ENCODE assay signal across 20 mouse cellular contexts in the genomic region with DNA sequence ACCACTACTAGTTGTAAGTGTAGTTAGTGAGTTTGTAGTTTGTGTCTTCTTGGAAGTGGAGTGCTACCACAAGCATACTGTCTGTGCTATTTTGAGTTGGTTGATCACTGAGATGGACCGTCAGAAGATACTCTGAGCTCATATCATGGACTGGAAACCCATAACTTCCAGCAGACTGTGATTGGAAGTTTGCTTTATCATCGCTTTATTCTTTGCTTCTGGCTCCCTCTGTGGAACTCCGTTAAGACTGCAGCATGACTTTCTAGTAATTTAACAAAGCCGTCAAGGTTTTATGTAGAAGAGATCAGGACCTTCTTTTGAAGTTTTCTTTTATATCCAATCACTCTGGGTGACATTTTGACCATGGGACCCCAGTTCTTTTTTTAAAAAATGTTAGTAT. TPM values are rescaled to one million over a fixed set of nuclear protein-coding genes. Genes with fewer than 3 reads are reported as not detected.
A peak's percentile ranks its signal among the peaks of the same experiment; 100 is the strongest.
DNase-seq lines count a peak whose midpoint lies in the region; ATAC-seq and TF ChIP-seq lines count a peak whose summit lies in the region.
"Had no signal": no experiment of that assay in that cellular context is flagged by ENCODE, and none has a peak within 500 bp of the region (broad histone marks: within the 10 kb centered on the region; RNA-seq: fewer than 3 reads in every experiment).

No protein-coding gene starts in this region.

- no peak overlapping the region for H3K4me2 ChIP-seq in lung, postnatal 0 days (replicated peaks; ENCODE audit: low read depth, low read length)
- H3K4me2 ChIP-seq: hindbrain, embryonic 12.5 days; kidney, embryonic 15.5 days; liver, embryonic 13.5 days; midbrain, embryonic 12.5 days; neural tube, embryonic 13.5 days had no signal

- no peaks in the 10 kb centered on the region for H3K27me3 ChIP-seq in lung, postnatal 0 days (replicated peaks; ENCODE audit: insufficient read depth, low read length)
- H3K27me3 ChIP-seq in Patski, result no peaks in the 10 kb centered on the region
- H3K27me3 ChIP-seq: hindbrain, embryonic 12.5 days; kidney, embryonic 15.5 days; liver, embryonic 13.5 days; midbrain, embryonic 12.5 days; neural tube, embryonic 13.5 days had no signal

- 63% methylated on average over 4 of the region's 4 CpGs for WGBS in lung, postnatal 0 days

- CTCF ChIA-PET in Patski (lab: Charles Lee), result interaction anchor here (0.8 to 1.8 kb wide), 2 partner anchors 10 to 60 kb away, joined by 3 to 6 read pairs; no protein-coding TSS in a partner anchor

- no peaks in the 10 kb centered on the region for H3K4me1 ChIP-seq in lung, postnatal 0 days (ENCODE audit: insufficient read depth, low read depth, low read length)
- H3K4me1 ChIP-seq: embryonic facial prominence, embryonic 10.5 days; hindbrain, embryonic 12.5 days; kidney, embryonic 15.5 days; midbrain, embryonic 12.5 days; neural tube, embryonic 13.5 days had no signal

- H3K36me3 ChIP-seq in lung, postnatal 0 days (ENCODE audit: insufficient read depth, low read length), result no peaks in the 10 kb centered on the region; the same call in 1 of the 2 replicates
- H3K36me3 ChIP-seq: hindbrain, embryonic 12.5 days; kidney, embryonic 15.5 days; midbrain, embryonic 12.5 days; neural tube, embryonic 13.5 days had no signal

- no peaks in the 10 kb centered on the region for H3K9me3 ChIP-seq in lung, postnatal 0 days (ENCODE audit: low read length)
- H3K9me3 ChIP-seq: embryonic facial prominence, embryonic 10.5 days; hindbrain, embryonic 12.5 days; kidney, embryonic 15.5 days; liver, embryonic 13.5 days; midbrain, embryonic 12.5 days; neural tube, embryonic 13.5 days had no signal

- TF ChIP-seq EP300 in lung, postnatal 0 days (IDR thresholded peaks at IDR 0.05), result no peak

- no peak overlapping the region for H3K4me3 ChIP-seq in lung, postnatal 0 days (ENCODE audit: low read depth, low read length)
- H3K4me3 ChIP-seq: embryonic facial prominence, embryonic 10.5 days; hindbrain, embryonic 12.5 days; kidney, embryonic 15.5 days; liver, embryonic 13.5 days; midbrain, embryonic 12.5 days; neural tube, embryonic 13.5 days had no signal

- POLR2A ChIA-PET in Patski (lab: Charles Lee), result no interaction called here

- no peak for ATAC-seq in lung, postnatal 0 days
- ATAC-seq in Patski, result no peak
- ATAC-seq: CD4-positive, CD25-positive, alpha-beta regulatory T cell, adult 4 months; forebrain, embryonic 14.5 days had no signal

- peak; percentile 28 for DNase-seq in kidney, adult 9 months
- no peak for DNase-seq in kidney, postnatal 14 days
- peak; percentile 60 for DNase-seq in lung, postnatal 0 days (ENCODE audit: low spot score)
- no peak for DNase-seq in lung, adult 18-20 months
- DNase-seq in Patski (ENCODE audit: low read depth, low spot score), result no peak
- DNase-seq in lung, postnatal 36 days, result peak; percentile 32
- DNase-seq in MN1 (ENCODE audit: low spot score), result no peak
- DNase-seq: cerebellum, adult 8-10 months; gastrocnemius, postnatal 36 days; left cerebral cortex, postnatal 4 days; liver, embryonic 13.5 days; right cerebral cortex, adult 18-20 months; thymus, postnatal 14 days had no signal

- H3K27ac ChIP-seq in lung, postnatal 0 days (ENCODE audit: low read length), result no peak overlapping the region
- H3K27ac ChIP-seq: embryonic facial prominence, embryonic 10.5 days; hindbrain, embryonic 12.5 days; kidney, embryonic 15.5 days; midbrain, embryonic 12.5 days; neural tube, embryonic 13.5 days had no signal

- in situ Hi-C loops in Patski (cut with MboI; ENCODE audit: low pct_unique_long_range_greater_than_20kb), result loop anchor here (5.0 kb wide), 1 partner anchor 58 kb away; a partner anchor contains a TSS

- peak; percentile 62 for TF ChIP-seq CTCF in lung, postnatal 0 days (IDR thresholded peaks at IDR 0.05)
- peak; percentile 22 for TF ChIP-seq CTCF in Patski (IDR thresholded peaks at IDR 0.05)

- no peak overlapping the region for H3K9ac ChIP-seq in lung, postnatal 0 days (replicated peaks; ENCODE audit: low read depth)
- H3K9ac ChIP-seq: hindbrain, embryonic 12.5 days; kidney, embryonic 15.5 days; liver, embryonic 13.5 days; midbrain, embryonic 12.5 days; neural tube, embryonic 13.5 days had no signal

RNA-seq across cellular contexts. Expression of a gene that starts 58.1 kb away (rescaled TPM):
- 238 and 275 TPM in 2 replicates for polyA plus RNA-seq in lung, postnatal 0 days (2015; fragmentation: Nextera tagmentation; extraction: Ambion mirVana)
- 55.1 TPM for polyA plus RNA-seq in Patski (2021)

RNA-seq across cellular contexts. Expression of a gene that starts 58.2 kb away (rescaled TPM):
- polyA plus RNA-seq in lung, postnatal 0 days (2015; fragmentation: Nextera tagmentation; extraction: Ambion mirVana), result 39.3 and 41.1 TPM in 2 replicates
- polyA plus RNA-seq in Patski (2021), result 41.4 TPM

Comparison
In these comparisons a context has a peak if more than half of its experiments do, and no peak if none do; other contexts are left out.
1. DNase-seq: peak in kidney, adult 9 months (single experiment), lung, postnatal 0 days (single experiment) and lung, postnatal 36 days (single experiment); none in kidney, postnatal 14 days (single experiment), lung, adult 18-20 months (0 of 2), Patski (single experiment) and MN1 (single experiment).